Mouse (Mus musculus): Measurements from ENCODE around the gene Etnk1. TPM values are rescaled to one million over a fixed set of nuclear protein-coding genes. Genes with fewer than 3 reads are reported as not detected.

The Etnk1 gene
- polyA plus RNA-seq, 1 experiment from 2014 or later: 20.0 TPM

- H3K27ac ChIP-seq (ENCODE audit: low read depth, low read length): no peak overlapping the region
- H3K4me1 ChIP-seq (replicated peaks; ENCODE audit: control insufficient read depth, insufficient read depth, low read length): no peaks in the 10 kb centered on the region
- ATAC-seq (replicated peaks; ENCODE audit: low FRiP score): no peak
- H3K27me3 ChIP-seq (replicated peaks; ENCODE audit: control insufficient read depth, insufficient read depth, low read length): no peaks in the 10 kb centered on the region
- H3K4me2 ChIP-seq: no peak overlapping the region
- no peaks in the 10 kb centered on the region for H3K9me3 ChIP-seq (ENCODE audit: control insufficient read depth, low read length)
- DNase-seq (ENCODE audit: low spot score): no peak
- no peak overlapping the region for H3K4me3 ChIP-seq (ENCODE audit: low read depth, low read length)
- 69% methylated on average over 2 of the region's 2 CpGs for WGBS
- H3K9ac ChIP-seq (ENCODE audit: low read depth, low read length): no peak overlapping the region
- H3K36me3 ChIP-seq (ENCODE audit: control insufficient read depth, insufficient read depth, low read length): peaks cover 13% of the 10 kb centered on the region
Measured at GRCm38 (mm10) chr6:143179733-143180132, 12.7 kb downstream of the Etnk1 start.

DNA sequence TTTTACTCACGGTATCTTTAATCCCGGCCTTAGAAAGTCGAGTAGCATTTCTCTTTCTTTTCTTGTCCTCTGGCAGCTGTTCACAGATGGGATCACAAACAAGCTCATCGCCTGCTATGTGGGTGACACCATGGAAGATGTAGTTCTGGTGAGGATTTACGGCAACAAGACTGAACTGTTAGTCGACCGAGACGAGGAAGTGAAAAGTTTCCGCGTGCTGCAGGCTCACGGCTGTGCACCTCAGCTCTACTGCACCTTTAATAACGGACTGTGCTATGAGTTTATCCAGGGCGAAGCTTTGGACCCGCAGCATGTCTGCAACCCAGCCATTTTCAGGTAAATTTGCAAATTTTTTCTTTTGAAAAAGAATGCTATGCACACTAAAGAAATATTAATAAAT is 13.5 kb downstream of the Etnk1 start:
- no peak overlapping the region for H3K9ac ChIP-seq (ENCODE audit: low read depth, low read length)
- DNase-seq (ENCODE audit: low spot score): no peak
- H3K9me3 ChIP-seq (ENCODE audit: control insufficient read depth, low read length): no peaks in the 10 kb centered on the region
- ATAC-seq (replicated peaks; ENCODE audit: low FRiP score): no peak
- 88% methylated on average over 14 of the region's 14 CpGs for WGBS
- no peaks in the 10 kb centered on the region for H3K27me3 ChIP-seq (replicated peaks; ENCODE audit: control insufficient read depth, insufficient read depth, low read length)
- H3K36me3 ChIP-seq (ENCODE audit: control insufficient read depth, insufficient read depth, low read length): peaks cover 13% of the 10 kb centered on the region
- H3K4me2 ChIP-seq: no peak overlapping the region
- no peaks in the 10 kb centered on the region for H3K4me1 ChIP-seq (replicated peaks; ENCODE audit: control insufficient read depth, insufficient read depth, low read length)
- H3K4me3 ChIP-seq (ENCODE audit: low read depth, low read length): no peak overlapping the region
- no peak overlapping the region for H3K27ac ChIP-seq (ENCODE audit: low read depth, low read length)

DNA sequence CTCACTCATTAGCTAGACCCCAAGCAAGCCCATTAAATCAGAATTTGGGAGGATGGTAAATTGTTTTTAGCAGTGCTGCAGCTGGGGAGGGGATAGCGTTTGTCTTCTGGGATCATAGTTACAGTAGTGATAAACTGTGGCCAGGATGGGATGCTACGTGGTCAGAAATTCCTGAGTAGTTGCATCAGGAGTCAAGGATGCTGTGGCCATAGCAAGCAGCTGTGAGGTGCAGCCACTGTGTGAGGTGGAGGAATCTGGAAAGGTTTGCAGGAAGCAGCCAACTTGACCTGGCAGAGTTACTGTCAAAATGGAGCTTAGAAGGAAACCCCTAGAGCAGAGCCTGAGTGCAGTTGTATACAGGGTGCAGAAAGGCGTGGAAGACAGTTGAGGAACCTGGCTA is 17.1 kb downstream of the Etnk1 start:
- 88% methylated on average over 3 of the region's 3 CpGs for WGBS
- Histone ChIP-seq H3K9me3 (ENCODE audit: control insufficient read depth, low read length) (no peaks in the 10 kb centered on the region), H3K9ac (ENCODE audit: low read depth, low read length) (no peak overlapping the region)

GRCm38 (mm10) chr6:143184745-143185144 is 17.7 kb downstream of the Etnk1 start:
- no peaks in the 10 kb centered on the region for H3K9me3 ChIP-seq (ENCODE audit: control insufficient read depth, low read length)
- DNase-seq (ENCODE audit: low spot score) (no peak), ATAC-seq (replicated peaks; ENCODE audit: low FRiP score) (no peak)
- H3K4me3 ChIP-seq (ENCODE audit: low read depth, low read length): no peak overlapping the region
- no peak overlapping the region for H3K9ac ChIP-seq (ENCODE audit: low read depth, low read length)
- no peaks in the 10 kb centered on the region for H3K4me1 ChIP-seq (replicated peaks; ENCODE audit: control insufficient read depth, insufficient read depth, low read length)
- 64% methylated on average over 5 of the region's 5 CpGs for WGBS
- H3K27ac ChIP-seq (ENCODE audit: low read depth, low read length): no peak overlapping the region
- no peak overlapping the region for H3K4me2 ChIP-seq
- H3K36me3 ChIP-seq (ENCODE audit: control insufficient read depth, insufficient read depth, low read length): peaks cover 9% of the 10 kb centered on the region
- H3K27me3 ChIP-seq (replicated peaks; ENCODE audit: control insufficient read depth, insufficient read depth, low read length): no peaks in the 10 kb centered on the region

More for the DNA sequence above, 17.1 kb downstream of the Etnk1 start:
- DNase-seq (ENCODE audit: low spot score) (no peak), ATAC-seq (replicated peaks; ENCODE audit: low FRiP score) (no peak)
- Histone ChIP-seq H3K27me3 (replicated peaks; ENCODE audit: control insufficient read depth, insufficient read depth, low read length) (no peaks in the 10 kb centered on the region), H3K4me1 (replicated peaks; ENCODE audit: control insufficient read depth, insufficient read depth, low read length) (no peaks in the 10 kb centered on the region), H3K4me3 (ENCODE audit: low read depth, low read length) (no peak overlapping the region), H3K4me2 (no peak overlapping the region), H3K36me3 (ENCODE audit: control insufficient read depth, insufficient read depth, low read length) (peaks cover 11% of the 10 kb centered on the region), H3K27ac (ENCODE audit: low read depth, low read length) (no peak overlapping the region)

DNA sequence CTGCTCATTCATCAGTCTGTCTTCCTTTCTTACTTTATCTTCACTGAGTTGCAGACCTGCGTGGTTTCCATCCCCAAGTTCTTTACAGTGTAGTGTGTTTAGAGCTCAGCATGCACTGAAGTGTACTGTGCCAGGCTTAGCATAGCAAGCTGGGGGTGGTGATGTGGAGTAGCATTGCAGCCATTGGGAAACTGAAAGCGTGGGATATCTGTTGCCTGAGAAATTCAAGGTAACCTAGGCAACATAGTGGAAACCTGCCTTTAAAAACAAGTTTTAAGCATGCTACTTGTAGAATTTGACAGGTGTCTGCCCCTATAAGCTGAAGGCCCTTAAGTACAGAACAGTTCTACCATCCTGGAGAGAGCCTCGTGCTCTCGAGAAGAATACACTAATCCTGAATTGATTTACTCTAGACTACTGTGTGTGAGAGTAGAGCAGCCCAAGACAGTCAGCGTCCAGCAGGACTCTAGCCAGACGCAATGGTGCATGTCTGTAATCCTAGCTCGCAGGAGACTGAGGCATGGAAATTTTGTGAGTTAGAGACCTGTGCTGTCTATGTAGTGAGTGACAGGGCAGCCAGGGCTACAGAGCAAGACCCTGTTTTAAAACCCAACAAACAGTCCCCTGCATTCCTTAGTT is 23.9 kb downstream of the Etnk1 start:
- no peaks in the 10 kb centered on the region for H3K9me3 ChIP-seq (ENCODE audit: control insufficient read depth, low read length)
- WGBS: 80% methylated on average over 7 of the region's 7 CpGs
- H3K36me3 ChIP-seq (ENCODE audit: control insufficient read depth, insufficient read depth, low read length): peaks cover 11% of the 10 kb centered on the region
- DNase-seq (ENCODE audit: low spot score) (no peak), ATAC-seq (replicated peaks; ENCODE audit: low FRiP score) (0 out of 2 replicates have a peak, but pooled peaks have one; percentile 20)
- H3K4me1 ChIP-seq (replicated peaks; ENCODE audit: control insufficient read depth, insufficient read depth, low read length): no peaks in the 10 kb centered on the region
- H3K9ac ChIP-seq (ENCODE audit: low read depth, low read length): no peak overlapping the region
- no peak overlapping the region for H3K4me2 ChIP-seq
- H3K4me3 ChIP-seq (ENCODE audit: low read depth, low read length): no peak overlapping the region
- no peaks in the 10 kb centered on the region for H3K27me3 ChIP-seq (replicated peaks; ENCODE audit: control insufficient read depth, insufficient read depth, low read length)
- no peak overlapping the region for H3K27ac ChIP-seq (ENCODE audit: low read depth, low read length)

DNA sequence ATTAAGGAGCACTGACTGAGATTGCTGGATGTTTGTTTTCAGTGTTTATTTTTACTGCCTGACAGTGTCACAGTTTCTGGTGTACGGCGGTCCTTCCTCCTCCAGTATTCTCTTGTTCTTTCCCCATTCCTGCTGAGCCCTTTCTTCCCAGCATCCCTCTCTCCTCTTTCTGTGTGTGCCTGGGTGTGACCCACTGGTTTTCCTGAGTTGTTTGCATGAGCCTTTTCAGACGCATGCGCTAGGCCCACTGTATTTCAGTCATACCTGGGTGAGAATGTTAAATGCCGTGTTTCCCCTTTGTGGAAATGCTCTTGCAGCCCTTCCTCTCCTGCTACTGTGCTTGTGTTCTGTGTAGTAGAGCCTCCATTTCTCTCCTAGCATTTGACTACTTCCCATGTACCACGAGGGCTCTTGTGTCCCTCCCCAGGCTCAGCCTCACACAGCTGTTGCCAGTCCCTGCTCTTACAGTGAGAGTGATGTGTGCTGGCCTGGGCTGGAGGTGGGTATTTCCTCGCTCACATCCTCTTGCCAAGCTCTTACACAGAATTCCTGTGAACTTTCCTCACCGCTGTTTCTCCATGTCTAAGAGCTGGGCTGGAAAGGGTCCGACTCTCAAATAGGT is 24.6 kb downstream of the Etnk1 start:
- no peak for DNase-seq (ENCODE audit: low spot score)
- no peaks in the 10 kb centered on the region for H3K27me3 ChIP-seq (replicated peaks; ENCODE audit: control insufficient read depth, insufficient read depth, low read length)
- H3K9me3 ChIP-seq (ENCODE audit: control insufficient read depth, low read length): no peaks in the 10 kb centered on the region
- H3K9ac ChIP-seq (ENCODE audit: low read depth, low read length): no peak overlapping the region
- ATAC-seq (replicated peaks; ENCODE audit: low FRiP score): no peak
- peaks cover 13% of the 10 kb centered on the region for H3K36me3 ChIP-seq (ENCODE audit: control insufficient read depth, insufficient read depth, low read length)
- no peaks in the 10 kb centered on the region for H3K4me1 ChIP-seq (replicated peaks; ENCODE audit: control insufficient read depth, insufficient read depth, low read length)
- no peak overlapping the region for H3K4me3 ChIP-seq (ENCODE audit: low read depth, low read length)
- WGBS: 82% methylated on average over 9 of the region's 9 CpGs
- H3K4me2 ChIP-seq: no peak overlapping the region
- H3K27ac ChIP-seq (ENCODE audit: low read depth, low read length): no peak overlapping the region

GRCm38 (mm10) chr6:143192709-143193108 is 25.7 kb downstream of the Etnk1 start:
- no peak overlapping the region for H3K27ac ChIP-seq (ENCODE audit: low read depth, low read length)
- WGBS: 89% methylated on average over 8 of the region's 8 CpGs
- no peaks in the 10 kb centered on the region for H3K9me3 ChIP-seq (ENCODE audit: control insufficient read depth, low read length)
- no peaks in the 10 kb centered on the region for H3K4me1 ChIP-seq (replicated peaks; ENCODE audit: control insufficient read depth, insufficient read depth, low read length)
- no peaks in the 10 kb centered on the region for H3K27me3 ChIP-seq (replicated peaks; ENCODE audit: control insufficient read depth, insufficient read depth, low read length)
- H3K4me3 ChIP-seq (ENCODE audit: low read depth, low read length): no peak overlapping the region
- ATAC-seq (replicated peaks; ENCODE audit: low FRiP score): no peak
- no peak overlapping the region for H3K9ac ChIP-seq (ENCODE audit: low read depth, low read length)
- DNase-seq (ENCODE audit: low spot score): no peak
- peaks cover 19% of the 10 kb centered on the region for H3K36me3 ChIP-seq (ENCODE audit: control insufficient read depth, insufficient read depth, low read length)
- no peak overlapping the region for H3K4me2 ChIP-seq

DNA sequence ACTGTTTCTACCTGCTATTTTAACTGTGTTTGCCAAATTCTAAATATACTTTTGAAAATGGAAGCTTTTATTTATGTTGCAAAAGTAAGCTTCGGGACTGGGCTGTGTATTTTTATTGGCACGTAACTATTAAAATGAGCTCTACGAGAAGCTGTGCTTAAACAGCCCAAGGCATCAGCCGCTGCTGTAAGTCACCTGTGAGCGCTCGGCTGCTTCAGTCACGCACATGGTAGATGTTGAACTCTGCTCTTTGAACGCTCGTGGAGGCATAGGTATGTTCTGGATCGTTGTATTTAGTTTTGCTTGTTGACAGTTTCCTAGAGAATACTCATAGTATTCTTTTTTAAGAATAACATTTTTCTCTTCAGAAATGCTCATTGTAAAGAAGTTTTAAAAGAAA is 26.1 kb downstream of the Etnk1 start:
- WGBS: 89% methylated on average over 10 of the region's 10 CpGs
- H3K27me3 ChIP-seq (replicated peaks; ENCODE audit: control insufficient read depth, insufficient read depth, low read length): no peaks in the 10 kb centered on the region
- H3K4me2 ChIP-seq: no peak overlapping the region
- no peaks in the 10 kb centered on the region for H3K9me3 ChIP-seq (ENCODE audit: control insufficient read depth, low read length)
- DNase-seq (ENCODE audit: low spot score): no peak
- H3K4me1 ChIP-seq (replicated peaks; ENCODE audit: control insufficient read depth, insufficient read depth, low read length): no peaks in the 10 kb centered on the region
- no peak overlapping the region for H3K9ac ChIP-seq (ENCODE audit: low read depth, low read length)
- no peak overlapping the region for H3K27ac ChIP-seq (ENCODE audit: low read depth, low read length)
- ATAC-seq (replicated peaks; ENCODE audit: low FRiP score): no peak
- peaks cover 19% of the 10 kb centered on the region for H3K36me3 ChIP-seq (ENCODE audit: control insufficient read depth, insufficient read depth, low read length)
- no peak overlapping the region for H3K4me3 ChIP-seq (ENCODE audit: low read depth, low read length)

DNA sequence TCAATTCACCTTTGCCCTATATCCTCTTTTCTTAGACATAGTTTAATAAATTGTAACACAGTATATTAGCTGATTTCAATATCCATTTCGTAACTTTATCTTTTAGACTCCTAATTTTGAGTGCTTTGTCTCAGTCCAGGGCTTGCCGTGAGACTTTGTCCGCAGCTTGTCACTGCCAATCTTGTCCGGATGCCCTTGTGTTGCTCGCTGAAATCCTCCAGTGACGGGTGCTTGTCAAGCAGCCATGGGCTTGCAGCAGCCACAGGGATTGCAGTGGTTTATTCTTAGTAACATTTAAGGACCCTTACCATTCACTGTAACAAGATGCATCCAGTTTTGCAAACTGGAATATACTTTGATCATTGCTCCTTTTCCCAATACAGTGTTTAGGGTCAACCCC is 26.6 kb downstream of the Etnk1 start:
- Histone ChIP-seq H3K4me1 (replicated peaks; ENCODE audit: control insufficient read depth, insufficient read depth, low read length) (no peaks in the 10 kb centered on the region), H3K27ac (ENCODE audit: low read depth, low read length) (no peak overlapping the region), H3K4me3 (ENCODE audit: low read depth, low read length) (no peak overlapping the region), H3K9me3 (ENCODE audit: control insufficient read depth, low read length) (no peaks in the 10 kb centered on the region), H3K4me2 (no peak overlapping the region), H3K9ac (ENCODE audit: low read depth, low read length) (no peak overlapping the region), H3K27me3 (replicated peaks; ENCODE audit: control insufficient read depth, insufficient read depth, low read length) (no peaks in the 10 kb centered on the region), H3K36me3 (ENCODE audit: control insufficient read depth, insufficient read depth, low read length) (peaks cover 22% of the 10 kb centered on the region)
- DNase-seq (ENCODE audit: low spot score) (no peak), ATAC-seq (replicated peaks; ENCODE audit: low FRiP score) (no peak)
- 92% methylated on average over 6 of the region's 6 CpGs for WGBS

Data from liver, embryonic 11.5 days (tissue).